Mouse (Mus musculus): ENCODE data around the gene Npas2. TPM values are rescaled to one million over a fixed set of nuclear protein-coding genes. Genes with fewer than 3 reads are reported as not detected.
A peak's percentile ranks its signal among the peaks of the same experiment; 100 is the strongest.

Npas2 gene
- polyA plus RNA-seq, 1 experiment from 2014 or later: 0.64 TPM

- 71% methylated on average over 3 of the region's 3 CpGs for WGBS
These were observed 36.5 kb downstream of the Npas2 start for GRCm38 (mm10) chr1:39230021-39230420.

GRCm38 (mm10) chr1:39234815-39235449 is 41.4 kb downstream of the Npas2 start:
- Histone ChIP-seq H3K9me3 (no peaks in the 10 kb centered on the region), H3K9ac (no peak overlapping the region), H3K27me3 (replicated peaks) (no peaks in the 10 kb centered on the region), H3K36me3 (no peaks in the 10 kb centered on the region), H3K4me1 (replicated peaks) (0 out of 2 replicates have a peak, but pooled peaks cover 2% of the 10 kb centered on the region), H3K4me3 (replicated peaks) (no peak overlapping the region), H3K4me2 (replicated peaks) (no peak overlapping the region; the same call in 1 of the 2 replicates), H3K27ac (no peak overlapping the region)
- ATAC-seq: peak; percentile 88
- 58% methylated on average over 11 of the region's 11 CpGs for WGBS

More at GRCm38 (mm10) chr1:39230021-39230420, 36.5 kb downstream of the Npas2 start:
- Histone ChIP-seq H3K9me3 (no peaks in the 10 kb centered on the region), H3K4me1 (replicated peaks) (no peaks in the 10 kb centered on the region), H3K9ac (no peak overlapping the region), H3K36me3 (no peaks in the 10 kb centered on the region), H3K27ac (no peak overlapping the region), H3K4me2 (replicated peaks) (no peak overlapping the region), H3K27me3 (replicated peaks) (no peaks in the 10 kb centered on the region), H3K4me3 (replicated peaks) (no peak overlapping the region)
- no peak for ATAC-seq

GRCm38 (mm10) chr1:39237503-39238255 is 44.1 kb downstream of the Npas2 start:
- WGBS: 49% methylated on average over 9 of the region's 9 CpGs

GRCm38 (mm10) chr1:39240860-39241584 is 47.5 kb downstream of the Npas2 start:
- Histone ChIP-seq H3K9ac (no peak overlapping the region), H3K4me2 (replicated peaks) (no peak overlapping the region), H3K4me1 (replicated peaks) (0 out of 2 replicates have a peak, but pooled peaks cover 2% of the 10 kb centered on the region), H3K36me3 (no peaks in the 10 kb centered on the region), H3K27ac (0 out of 2 replicates have a peak overlapping the region, but pooled peaks have one; percentile 14), H3K9me3 (no peaks in the 10 kb centered on the region), H3K4me3 (replicated peaks) (no peak overlapping the region), H3K27me3 (replicated peaks) (no peaks in the 10 kb centered on the region)
- 69% methylated on average over 6 of the region's 6 CpGs for WGBS
- ATAC-seq: peak; percentile 73

More at GRCm38 (mm10) chr1:39237503-39238255, 44.1 kb downstream of the Npas2 start:
- H3K27me3 ChIP-seq (replicated peaks): no peaks in the 10 kb centered on the region
- 0 out of 2 replicates have a peak, but pooled peaks cover 2% of the 10 kb centered on the region for H3K4me1 ChIP-seq (replicated peaks)
- no peak overlapping the region for H3K4me3 ChIP-seq (replicated peaks)
- no peak overlapping the region for H3K9ac ChIP-seq
- no peaks in the 10 kb centered on the region for H3K36me3 ChIP-seq
- H3K4me2 ChIP-seq (replicated peaks): no peak overlapping the region
- peak; percentile 42; the same call in 1 of the 2 replicates for ATAC-seq
- H3K27ac ChIP-seq: no peak overlapping the region
- H3K9me3 ChIP-seq: no peaks in the 10 kb centered on the region

- WGBS: 33% methylated on average over 1 of the region's 1 CpGs
- no peak for ATAC-seq
These were observed 51.2 kb downstream of the Npas2 start for GRCm38 (mm10) chr1:39244726-39245125.

GRCm38 (mm10) chr1:39251679-39252078 is 58.1 kb downstream of the Npas2 start:
- no peaks in the 10 kb centered on the region for H3K27me3 ChIP-seq (replicated peaks)
- no peak overlapping the region for H3K4me2 ChIP-seq (replicated peaks)
- ATAC-seq: no peak
- no peaks in the 10 kb centered on the region for H3K36me3 ChIP-seq
- no peak overlapping the region for H3K9ac ChIP-seq
- 42% methylated on average over 7 of the region's 7 CpGs for WGBS
- no peak overlapping the region for H3K27ac ChIP-seq
- H3K4me3 ChIP-seq (replicated peaks): no peak overlapping the region
- H3K4me1 ChIP-seq (replicated peaks): no peaks in the 10 kb centered on the region
- H3K9me3 ChIP-seq: no peaks in the 10 kb centered on the region

More at GRCm38 (mm10) chr1:39244726-39245125, 51.2 kb downstream of the Npas2 start:
- H3K4me3 ChIP-seq (replicated peaks): no peak overlapping the region
- H3K4me2 ChIP-seq (replicated peaks): no peak overlapping the region
- H3K27me3 ChIP-seq (replicated peaks): no peaks in the 10 kb centered on the region
- H3K27ac ChIP-seq: no peak overlapping the region
- H3K9ac ChIP-seq: no peak overlapping the region
- H3K4me1 ChIP-seq (replicated peaks): no peaks in the 10 kb centered on the region
- no peaks in the 10 kb centered on the region for H3K36me3 ChIP-seq
- H3K9me3 ChIP-seq: no peaks in the 10 kb centered on the region

GRCm38 (mm10) chr1:39253771-39254170 is 60.2 kb downstream of the Npas2 start:
- WGBS: 71% methylated on average over 4 of the region's 4 CpGs
- Histone ChIP-seq H3K36me3 (no peaks in the 10 kb centered on the region), H3K4me1 (replicated peaks) (no peaks in the 10 kb centered on the region), H3K27me3 (replicated peaks) (no peaks in the 10 kb centered on the region), H3K9ac (no peak overlapping the region), H3K27ac (no peak overlapping the region), H3K4me3 (replicated peaks) (no peak overlapping the region), H3K4me2 (replicated peaks) (no peak overlapping the region), H3K9me3 (no peaks in the 10 kb centered on the region)
- ATAC-seq: no peak

- Histone ChIP-seq H3K4me2 (replicated peaks) (no peak overlapping the region), H3K27ac (no peak overlapping the region), H3K9ac (no peak overlapping the region), H3K4me1 (replicated peaks) (no peaks in the 10 kb centered on the region), H3K27me3 (replicated peaks) (no peaks in the 10 kb centered on the region), H3K36me3 (no peaks in the 10 kb centered on the region), H3K9me3 (no peaks in the 10 kb centered on the region), H3K4me3 (replicated peaks) (no peak overlapping the region)
- 80% methylated on average over 9 of the region's 9 CpGs for WGBS
- no peak for ATAC-seq
These were observed 62.5 kb downstream of the Npas2 start for GRCm38 (mm10) chr1:39256051-39256450.

- Histone ChIP-seq H3K4me1 (replicated peaks) (no peaks in the 10 kb centered on the region), H3K9me3 (no peaks in the 10 kb centered on the region), H3K4me2 (replicated peaks) (no peak overlapping the region), H3K4me3 (replicated peaks) (no peak overlapping the region), H3K27ac (no peak overlapping the region), H3K36me3 (no peaks in the 10 kb centered on the region), H3K9ac (no peak overlapping the region), H3K27me3 (replicated peaks) (no peaks in the 10 kb centered on the region)
- WGBS: 81% methylated on average over 8 of the region's 8 CpGs
- ATAC-seq: no peak
These were observed 63.2 kb downstream of the Npas2 start for GRCm38 (mm10) chr1:39256513-39257330.

- Histone ChIP-seq H3K27ac (no peak overlapping the region), H3K27me3 (replicated peaks) (no peaks in the 10 kb centered on the region), H3K4me3 (replicated peaks) (no peak overlapping the region), H3K36me3 (no peaks in the 10 kb centered on the region), H3K4me1 (replicated peaks) (no peaks in the 10 kb centered on the region), H3K9ac (no peak overlapping the region), H3K9me3 (no peaks in the 10 kb centered on the region), H3K4me2 (replicated peaks) (no peak overlapping the region)
- WGBS: 67% methylated on average over 3 of the region's 3 CpGs
- ATAC-seq: no peak
These were observed 63.7 kb downstream of the Npas2 start for GRCm38 (mm10) chr1:39257331-39257594.

- H3K4me3 ChIP-seq (replicated peaks): no peak overlapping the region
- H3K9me3 ChIP-seq: no peaks in the 10 kb centered on the region
- no peak overlapping the region for H3K4me2 ChIP-seq (replicated peaks)
- peak; percentile 58 for ATAC-seq
- H3K27me3 ChIP-seq (replicated peaks): no peaks in the 10 kb centered on the region
- no peak overlapping the region for H3K9ac ChIP-seq
- no peak overlapping the region for H3K27ac ChIP-seq
- H3K36me3 ChIP-seq: no peaks in the 10 kb centered on the region
- 45% methylated on average over 3 of the region's 3 CpGs for WGBS
- H3K4me1 ChIP-seq (replicated peaks): no peaks in the 10 kb centered on the region
These were observed 66.1 kb downstream of the Npas2 start for GRCm38 (mm10) chr1:39259668-39260067.
